Mouse (Mus musculus) spleen, adult 2 months (tissue): ENCODE results near the gene Esrra. TPM values are rescaled to one million over a fixed set of nuclear protein-coding genes. Genes with fewer than 3 reads are reported as not detected.

ENCODE experiments used
- DNase-seq, 2 experiments: peaks; one replicate each; pipeline versions ENCODE4 v3.0.0 to v3.0.0-alpha.2; 2012 to 2021; ENCODE audit warnings: low spot score in 2 of 2, low read depth in 1 of 2
- H3K27ac ChIP-seq: fragments of 200-500 bp; 2 replicates; pipeline ENCODE4 v1.5.1; 2012; ENCODE audit warnings: low read length, inconsistent platforms; ENCODE audit not compliant: insufficient read depth
- H3K27me3 ChIP-seq: fragments of 200-500 bp; 2 replicates; pipeline ENCODE4 v1.6.1; 2012; ENCODE audit warnings: mild to moderate bottlenecking, moderate library complexity, low read length, inconsistent platforms; ENCODE audit not compliant: control insufficient read depth, insufficient read depth
- H3K36me3 ChIP-seq: fragments of 200-500 bp; 2 replicates; pipeline ENCODE4 v1.6.1; 2012; ENCODE audit warnings: mild to moderate bottlenecking, low read length, inconsistent platforms; ENCODE audit not compliant: control insufficient read depth, insufficient read depth
- H3K4me1 ChIP-seq: fragments of 200-500 bp; 2 replicates; pipeline ENCODE4 v1.6.1; 2011; ENCODE audit warnings: inconsistent platforms; ENCODE audit not compliant: control insufficient read depth, insufficient read depth, insufficient read length
- H3K4me3 ChIP-seq: fragments of 200-500 bp; 2 replicates; pipeline ENCODE4 v1.5.1; 2011; ENCODE audit warnings: mild to moderate bottlenecking, inconsistent platforms; ENCODE audit not compliant: insufficient read depth, insufficient read length; ENCODE audit errors: extremely low read depth
- CTCF ChIP-seq: fragments of 200-500 bp; IDR thresholded peaks from 2 replicates; pipeline ENCODE4 v1.5.1; 2011; ENCODE audit warnings: mild to moderate bottlenecking, inconsistent platforms; ENCODE audit not compliant: insufficient read depth, insufficient read length, insufficient replicate concordance; ENCODE audit errors: extremely low read depth
- POLR2A ChIP-seq: fragments of 200-500 bp; IDR thresholded peaks from 2 replicates; pipeline ENCODE4 v1.6.1; 2011; ENCODE audit warnings: low read depth, low read length, inconsistent platforms
- WGBS: fragments of 180-500 bp; shearing (Covaris S2); methylation state at CpG from one replicate; pipeline ENCODE4 v1.1.7; 2018; 5-methylcytosine and 5-hydroxymethylcytosine counted together
- polyA plus RNA-seq: library from polyadenylated mRNA; depleted of rRNA; stranded (reverse); fragments of >200 nt; gene quantifications from 2 replicates; pipeline ENCODE4 v1.2.3, GENCODE M21; 2012

Esrra gene
- polyA plus RNA-seq, 1 experiment = 48.4 TPM

DNA sequence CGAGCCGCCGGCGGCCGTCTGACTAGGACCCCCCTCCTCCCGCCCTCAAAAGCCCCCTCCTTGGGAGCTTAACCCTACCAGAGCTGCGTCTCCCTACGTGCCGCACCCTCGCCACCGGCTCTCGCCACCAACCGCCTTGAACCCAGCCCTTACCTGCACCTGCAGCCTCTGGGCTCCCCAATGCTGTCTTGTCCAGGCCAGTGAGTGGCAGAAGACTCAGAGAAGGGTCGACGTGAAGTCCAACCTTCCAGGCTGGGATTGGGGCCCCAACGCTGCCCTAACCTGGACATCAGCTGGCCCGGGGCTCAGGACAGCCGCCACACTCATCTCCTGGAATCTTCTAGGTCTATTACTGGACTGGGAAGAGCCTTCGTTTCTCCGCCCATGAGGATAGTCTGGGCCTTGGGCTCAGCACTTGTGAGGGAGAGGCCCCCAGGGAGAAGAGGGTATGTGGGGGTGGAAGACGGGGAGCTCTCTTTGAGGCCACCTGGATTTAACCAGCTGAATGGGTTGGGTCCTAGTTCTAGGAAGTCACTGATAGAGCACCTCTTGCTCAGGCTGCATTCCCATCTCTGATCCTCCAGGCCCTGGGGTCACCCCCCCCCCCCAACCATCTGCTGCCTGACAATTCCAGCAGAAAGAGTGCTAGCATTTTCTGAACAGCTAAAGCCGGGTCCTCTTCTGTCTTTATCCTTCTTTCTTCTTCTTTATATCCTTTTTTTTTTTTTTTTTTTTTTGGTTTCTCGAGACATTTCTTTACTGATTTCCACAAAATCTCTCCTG, 12.8 kb upstream of the Esrra start, which contains the start of gene Kcnk4:
Kcnk4 (minus strand) TSS at position 321 of the 783 bp plus-strand sequence.
- Histone ChIP-seq H3K4me1 (peaks cover 6% of the 10 kb centered on the region; the same call in 1 of the 2 replicates), H3K27ac (no peak within 1 kb of the TSS), H3K4me3 (peak within 1 kb of the TSS; percentile 22; the same call in 1 of the 2 replicates), H3K27me3 (peaks cover 17% of the 10 kb centered on the region), H3K36me3 (no peaks in the 10 kb centered on the region)
- TF ChIP-seq CTCF (no peak), POLR2A (no peak)
- 16% methylated on average over 23 of the region's 23 CpGs for WGBS
- no peak for DNase-seq

DNA sequence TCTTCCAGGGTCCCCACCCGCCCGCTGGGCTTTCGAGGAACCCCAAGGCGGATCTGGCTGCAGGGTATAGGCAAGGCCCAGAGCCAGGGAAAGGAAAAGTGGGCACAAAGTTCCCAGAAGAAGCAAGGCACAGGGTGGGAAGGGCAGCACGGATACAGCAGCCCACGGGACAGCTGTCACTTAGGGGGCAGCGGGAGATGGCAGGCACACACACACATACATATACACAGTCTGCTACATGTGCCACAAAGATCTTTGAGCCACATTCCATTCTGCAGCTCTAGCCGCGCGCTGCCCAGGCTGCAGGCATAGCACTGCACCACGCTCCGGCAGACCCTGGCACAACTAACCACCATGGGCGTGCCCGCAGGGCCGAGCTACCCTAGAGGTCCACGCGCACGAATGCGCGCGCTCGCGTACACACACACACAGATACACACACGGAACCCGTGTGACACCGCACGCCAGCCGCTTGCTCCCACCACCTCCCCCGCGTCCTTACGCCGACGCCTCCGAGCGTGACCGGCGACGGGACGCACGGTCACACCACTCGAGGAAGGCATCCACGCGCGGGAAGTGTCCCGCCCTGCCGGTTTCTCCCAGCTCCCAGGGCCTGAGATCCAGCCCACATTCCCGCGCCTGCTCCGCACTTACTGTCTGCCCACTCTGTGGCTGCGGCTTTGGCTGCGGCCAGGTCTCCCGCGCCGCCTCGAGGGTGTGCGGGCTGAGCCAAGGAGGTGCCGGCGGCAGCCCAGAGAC, 12.0 kb upstream of the Esrra start:
- no peak for TF ChIP-seq POLR2A
- no peak for TF ChIP-seq CTCF
- WGBS = 7% methylated on average over 58 of the region's 58 CpGs
- Histone ChIP-seq H3K4me3 (peak overlapping the region; percentile 22; the same call in 1 of the 2 replicates), H3K27ac (no peak overlapping the region), H3K27me3 (peaks cover 19% of the 10 kb centered on the region), H3K36me3 (no peaks in the 10 kb centered on the region), H3K4me1 (peaks cover 6% of the 10 kb centered on the region; the same call in 1 of the 2 replicates)
- DNase-seq = no peak

DNA sequence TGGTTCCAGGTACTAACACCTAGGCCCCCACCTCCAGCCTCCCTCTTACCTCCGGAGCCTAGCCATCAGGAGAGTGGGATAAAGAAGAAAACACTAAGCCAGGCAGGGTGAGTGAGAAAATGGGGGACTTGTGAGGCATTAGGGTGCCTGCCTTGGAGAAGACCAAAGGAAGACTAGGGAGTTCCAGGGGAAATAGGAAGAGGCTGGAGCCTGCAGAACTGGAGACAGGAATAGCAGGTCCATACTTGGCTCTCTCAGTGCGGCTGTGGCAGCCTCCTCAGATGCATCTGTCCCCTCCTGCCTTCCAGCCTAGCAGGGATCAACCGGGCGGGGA, 11.5 kb upstream of the Esrra start:
- H3K36me3 ChIP-seq = no peaks in the 10 kb centered on the region
- TF ChIP-seq POLR2A = no peak
- TF ChIP-seq CTCF = no peak
- no peak overlapping the region for H3K27ac ChIP-seq
- DNase-seq = no peak
- 69% methylated on average over 4 of the region's 4 CpGs for WGBS
- peaks cover 6% of the 10 kb centered on the region; the same call in 1 of the 2 replicates for H3K4me1 ChIP-seq
- H3K27me3 ChIP-seq = peaks cover 21% of the 10 kb centered on the region
- H3K4me3 ChIP-seq = no peak overlapping the region

DNA sequence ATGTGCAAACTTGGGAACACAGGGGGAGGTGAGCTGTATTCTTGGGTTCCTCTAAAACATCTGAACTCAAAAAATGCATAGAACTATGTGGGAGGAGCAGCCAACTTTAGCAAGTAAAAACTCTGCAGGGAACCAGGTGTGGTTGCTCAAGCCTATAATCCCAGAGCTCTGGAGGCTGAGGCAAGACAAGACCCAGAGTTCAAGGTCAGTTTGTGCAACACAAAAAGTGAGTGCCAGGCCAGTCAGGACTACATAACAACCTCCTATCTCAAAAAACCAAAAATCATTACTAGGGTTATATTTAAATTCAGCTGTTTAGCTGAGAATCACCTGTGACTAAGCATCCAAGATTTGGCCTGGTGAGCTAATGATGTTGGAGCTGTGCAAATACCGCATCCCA, 10.4 kb upstream of the Esrra start:
- no peaks in the 10 kb centered on the region for H3K36me3 ChIP-seq
- no peak overlapping the region for H3K4me3 ChIP-seq
- TF ChIP-seq CTCF (no peak), POLR2A (no peak)
- DNase-seq = no peak
- peaks cover 23% of the 10 kb centered on the region for H3K27me3 ChIP-seq
- no peak overlapping the region for H3K27ac ChIP-seq
- 78% methylated on average over 1 of the region's 1 CpGs for whole genome bisulfite sequencing
- H3K4me1 ChIP-seq = peaks cover 6% of the 10 kb centered on the region; the same call in 1 of the 2 replicates

DNA sequence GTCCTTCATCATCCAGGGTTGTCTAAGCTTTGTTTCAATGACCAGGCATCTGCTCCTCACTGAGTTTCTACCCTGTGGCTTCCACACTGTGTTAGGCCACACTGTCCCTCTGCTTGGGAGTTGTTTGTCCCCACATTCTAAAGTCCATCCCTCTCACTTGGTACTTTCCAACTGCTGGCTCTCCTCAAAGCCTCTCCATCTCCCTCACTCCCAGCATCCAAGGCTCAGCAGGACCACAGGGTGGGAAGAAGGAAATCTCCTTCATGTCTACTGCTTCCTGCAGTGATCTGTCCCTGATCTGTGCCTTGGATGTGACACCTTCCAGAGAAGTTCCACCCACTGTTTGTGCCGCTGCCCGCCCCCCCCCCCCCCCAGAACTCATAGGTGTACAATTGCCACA, 9.4 kb upstream of the Esrra start:
- DNase-seq = no peak
- no peak overlapping the region for H3K4me3 ChIP-seq
- no peaks in the 10 kb centered on the region for H3K36me3 ChIP-seq
- TF ChIP-seq CTCF (no peak), POLR2A (no peak)
- no peak overlapping the region for H3K27ac ChIP-seq
- 22% methylated on average over 2 of the region's 2 CpGs for WGBS
- H3K4me1 ChIP-seq = peaks cover 7% of the 10 kb centered on the region; the same call in 1 of the 2 replicates
- peaks cover 27% of the 10 kb centered on the region for H3K27me3 ChIP-seq

DNA sequence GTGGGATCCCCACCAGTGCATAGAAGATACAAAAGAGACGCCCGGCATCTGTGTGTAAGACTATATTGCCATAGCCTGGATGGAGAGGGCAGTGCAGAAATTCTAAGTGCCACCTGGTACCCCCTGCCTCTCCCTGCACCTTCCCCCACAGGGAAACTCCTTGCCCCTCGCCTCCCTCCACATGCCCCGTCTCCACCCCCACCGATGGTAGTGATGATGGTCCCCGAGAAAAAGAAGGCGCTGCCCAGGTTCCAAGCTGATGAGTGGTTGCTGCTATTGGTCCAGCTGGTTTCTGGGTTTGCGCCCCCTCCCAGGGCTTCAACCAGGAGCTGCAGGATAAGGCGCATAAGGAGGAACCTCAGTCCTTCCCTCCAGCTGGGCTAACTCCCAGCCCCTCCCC, 6.5 kb upstream of the Esrra start:
- DNase-seq = no peak
- WGBS = 34% methylated on average over 9 of the region's 9 CpGs
- peaks cover 20% of the 10 kb centered on the region for H3K27me3 ChIP-seq
- peaks cover 10% of the 10 kb centered on the region for H3K4me1 ChIP-seq
- no peak overlapping the region for H3K4me3 ChIP-seq
- H3K36me3 ChIP-seq = no peaks in the 10 kb centered on the region
- H3K27ac ChIP-seq = no peak overlapping the region
- no peak for TF ChIP-seq POLR2A
- TF ChIP-seq CTCF = no peak
